8 mouse cellular contexts compared by ENCODE assay signal in the genomic region with DNA sequence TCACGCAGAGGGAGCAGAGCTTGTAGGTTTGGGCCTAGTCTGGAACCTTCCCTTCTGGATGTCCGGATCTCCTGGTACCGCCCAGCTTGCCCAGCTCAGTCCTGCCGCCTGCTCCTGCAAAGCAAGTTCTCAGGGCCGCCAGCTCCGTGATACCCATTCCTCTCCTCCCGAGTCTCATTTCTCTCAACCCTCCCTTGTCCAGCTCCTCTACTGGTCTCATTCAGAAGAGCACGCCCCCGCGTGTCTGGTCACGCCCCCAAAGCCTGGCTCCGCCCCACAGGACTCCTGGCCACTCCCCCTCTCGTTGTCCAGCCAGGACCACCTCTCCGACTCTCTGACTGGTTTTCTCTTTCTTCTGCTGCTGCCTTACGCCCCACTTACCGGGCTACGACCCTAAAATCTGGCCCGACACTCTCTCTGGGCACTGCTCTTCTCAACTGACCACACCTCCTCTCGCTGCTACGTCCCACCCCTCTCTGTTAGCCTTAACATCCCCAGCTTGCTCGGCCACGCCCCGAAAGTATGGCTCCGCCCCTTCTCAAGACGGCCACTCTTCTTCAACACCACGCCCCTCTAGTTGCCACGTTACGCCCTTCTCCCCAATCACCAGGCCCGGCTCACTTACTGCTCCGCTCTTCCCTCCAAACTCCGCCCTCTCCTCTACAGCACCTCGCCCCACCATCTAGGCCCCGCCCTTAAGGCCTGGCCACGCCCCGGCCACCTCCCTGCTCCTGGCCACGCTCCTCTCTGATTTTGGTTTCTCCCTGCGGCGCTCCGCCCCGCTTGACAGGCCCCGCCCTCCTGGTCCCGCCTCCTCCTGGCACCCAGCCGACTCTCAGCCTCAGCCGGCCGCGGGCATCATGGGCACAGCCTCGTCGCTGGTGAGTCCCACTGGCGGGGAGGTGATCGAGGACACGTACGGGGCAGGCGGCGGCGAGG. TPM values are rescaled to one million over a fixed set of nuclear protein-coding genes. Genes with fewer than 3 reads are reported as not detected.
DNase-seq lines count a peak whose midpoint lies in the region; ATAC-seq and TF ChIP-seq lines count a peak whose summit lies in the region.

A gene (plus strand): TSS at position 624 of the 939 bp plus-strand sequence.

- intact Hi-C loops in heart, postnatal 36 days (cut with DNase I): loop anchor here (1.0 to 5.0 kb wide), 3 partner anchors 61 to 800 kb away; a partner anchor contains a TSS

- no peak for TF ChIP-seq CTCF in G1E (IDR thresholded peaks at IDR 0.05; ENCODE audit: low read depth, low read length)
- TF ChIP-seq CTCF in layer of hippocampus, adult 2 months (conservative IDR thresholded peaks at IDR 0.05): peak; percentile 33
- TF ChIP-seq CTCF in lung, embryonic 14.5 days (IDR thresholded peaks at IDR 0.05; ENCODE audit: low read depth): peak; percentile 33
- TF ChIP-seq CTCF in olfactory bulb, adult 2 months (IDR thresholded peaks at IDR 0.05; ENCODE audit: insufficient read depth, low read depth, low read length): no peak
- TF ChIP-seq CTCF in thymus, adult 2 months (IDR thresholded peaks at IDR 0.05; ENCODE audit: borderline replicate concordance, control insufficient read depth, extremely low read depth, insufficient read depth, low read length, poor library complexity): peak; percentile 45; the same call in 1 of the 2 replicates

- H3K4me1 ChIP-seq in G1E (ENCODE audit: insufficient read depth, low read depth, low read length): peaks cover 7% of the 10 kb centered on the region; the same call in 1 of the 2 replicates
- 0 out of 2 replicates have a peak, but pooled peaks cover 3% of the 10 kb centered on the region for H3K4me1 ChIP-seq in forebrain, embryonic 16.5 days (replicated peaks; ENCODE audit: control insufficient read depth, insufficient read depth, low read length)
- H3K4me1 ChIP-seq in lung, embryonic 14.5 days (ENCODE audit: insufficient read depth): no peaks in the 10 kb centered on the region; the same call in 1 of the 2 replicates
- H3K4me1 ChIP-seq in olfactory bulb, adult 2 months (ENCODE audit: control insufficient read depth, insufficient read depth, low read length): 0 out of 2 replicates have a peak, but pooled peaks cover 6% of the 10 kb centered on the region
- peaks cover 8% of the 10 kb centered on the region for H3K4me1 ChIP-seq in thymus, adult 2 months (replicated peaks; ENCODE audit: control insufficient read depth, insufficient read depth, low read length)

- H3K4me3 ChIP-seq in G1E (ENCODE audit: low read depth, low read length): peak within 1 kb of the TSS; percentile 48; the same call in 1 of the 2 replicates
- peak within 1 kb of the TSS; percentile 77 for H3K4me3 ChIP-seq in forebrain, embryonic 16.5 days (replicated peaks; ENCODE audit: low read length)
- peak within 1 kb of the TSS; percentile 61 for H3K4me3 ChIP-seq in layer of hippocampus, adult 2 months
- peak within 1 kb of the TSS; percentile 70 for H3K4me3 ChIP-seq in lung, embryonic 14.5 days (ENCODE audit: low read depth, low read length)
- peak within 1 kb of the TSS; percentile 71 for H3K4me3 ChIP-seq in olfactory bulb, adult 2 months (ENCODE audit: insufficient read depth, low read depth, low read length)
- peak within 1 kb of the TSS; percentile 70 for H3K4me3 ChIP-seq in thymus, adult 2 months (ENCODE audit: control insufficient read depth, insufficient read depth, low read length)

- peak; percentile 1 for DNase-seq in G1E (ENCODE audit: low spot score)
- peak; percentile 100 for DNase-seq in cerebellum, adult 18-20 months
- peak; percentile 99 for DNase-seq in heart, postnatal 36 days
- peak; percentile 98 to 100 for DNase-seq in layer of hippocampus, adult 2 months (ENCODE audit: low spot score in 2 of 2)
- peak; percentile 100 for DNase-seq in lung, embryonic 14.5 days
- peak; percentile 96 for DNase-seq in thymus, adult 2 months

- peak within 1 kb of the TSS; percentile 82 for H3K27ac ChIP-seq in forebrain, embryonic 16.5 days (ENCODE audit: low read length)
- H3K27ac ChIP-seq in layer of hippocampus, adult 2 months: peak within 1 kb of the TSS; percentile 92
- H3K27ac ChIP-seq in lung, embryonic 14.5 days (ENCODE audit: low read depth): peak within 1 kb of the TSS; percentile 88
- peak within 1 kb of the TSS; percentile 35; the same call in 1 of the 2 replicates for H3K27ac ChIP-seq in olfactory bulb, adult 2 months (ENCODE audit: insufficient read depth, low read depth, low read length)
- no peak within 1 kb of the TSS for H3K27ac ChIP-seq in thymus, adult 2 months (ENCODE audit: control insufficient read depth, insufficient read depth, low read length)

- peak within 1 kb of the TSS; percentile 69 for H3K4me2 ChIP-seq in forebrain, embryonic 16.5 days (ENCODE audit: low read length)
- peak within 1 kb of the TSS; percentile 66 for H3K4me2 ChIP-seq in lung, embryonic 14.5 days

- no peaks in the 10 kb centered on the region for H3K36me3 ChIP-seq in G1E (replicated peaks)
- H3K36me3 ChIP-seq in forebrain, embryonic 16.5 days (ENCODE audit: control insufficient read depth, insufficient read depth): no peaks in the 10 kb centered on the region
- H3K36me3 ChIP-seq in lung, embryonic 14.5 days (ENCODE audit: insufficient read depth): 0 out of 2 replicates have a peak, but pooled peaks cover 4% of the 10 kb centered on the region
- H3K36me3 ChIP-seq in thymus, adult 2 months (ENCODE audit: control insufficient read depth, insufficient read depth, low read length): no peaks in the 10 kb centered on the region

- peak; percentile 30; the same call in 1 of the 2 replicates for TF ChIP-seq POLR2A in olfactory bulb, adult 2 months (IDR thresholded peaks at IDR 0.05; ENCODE audit: insufficient read depth, low read depth, low read length)
- TF ChIP-seq POLR2A in thymus, adult 2 months (IDR thresholded peaks at IDR 0.05; ENCODE audit: control insufficient read depth, extremely low read depth, insufficient read depth, low read length, poor library complexity): peak; percentile 48; the same call in 1 of the 2 replicates

- H3K27me3 ChIP-seq in G1E (ENCODE audit: insufficient read depth, low read length): peaks cover 4% of the 10 kb centered on the region; the same call in 1 of the 2 replicates
- 0 out of 2 replicates have a peak, but pooled peaks cover 3% of the 10 kb centered on the region for H3K27me3 ChIP-seq in forebrain, embryonic 16.5 days (replicated peaks; ENCODE audit: control insufficient read depth, insufficient read depth, low read length)
- no peaks in the 10 kb centered on the region for H3K27me3 ChIP-seq in lung, embryonic 14.5 days (ENCODE audit: insufficient read depth, low read length)
- no peaks in the 10 kb centered on the region for H3K27me3 ChIP-seq in thymus, adult 2 months (ENCODE audit: control insufficient read depth, insufficient read depth, low read length)

- peaks cover 12% of the 10 kb centered on the region for H3K9me3 ChIP-seq in G1E (replicated peaks)
- H3K9me3 ChIP-seq in forebrain, embryonic 16.5 days (ENCODE audit: control insufficient read depth, low read length): no peaks in the 10 kb centered on the region
- H3K9me3 ChIP-seq in lung, embryonic 14.5 days (ENCODE audit: low read depth, low read length): no peaks in the 10 kb centered on the region

- H3K9ac ChIP-seq in forebrain, embryonic 16.5 days (replicated peaks; ENCODE audit: low read depth, low read length): peak within 1 kb of the TSS; percentile 74
- H3K9ac ChIP-seq in lung, embryonic 14.5 days: peak within 1 kb of the TSS; percentile 69

- ATAC-seq in G1E (ENCODE audit: extremely low read depth, insufficient number of reproducible peaks, low FRiP score, poor library complexity, severe bottlenecking): peak; percentile 84
- ATAC-seq in forebrain, embryonic 16.5 days: peak; percentile 97
- peak; percentile 97 for ATAC-seq in lung, embryonic 14.5 days (ENCODE audit: insufficient read depth)

- 1% methylated on average over 55 of the region's 55 CpGs for WGBS in forebrain, embryonic 16.5 days
- under 1% methylated on average over 55 of the region's 55 CpGs for WGBS in lung, embryonic 14.5 days
- WGBS in olfactory bulb, adult 2 months: 1% methylated on average over 55 of the region's 55 CpGs
- WGBS in thymus, adult 2 months: under 1% methylated on average over 55 of the region's 55 CpGs

RNA-seq across cellular contexts. Expression of the gene that starts here (rescaled TPM):
- total RNA-seq in G1E (2014; fragmentation: Nextera tagmentation) (not detected in 2 replicates), G1E (2017) (0.05 TPM in 1 of 2 replicates, not detected in the other)
- polyA plus RNA-seq in G1E (2012): not detected in 2 replicates
- 2.0 and 3.9 TPM in 2 replicates for polyA plus RNA-seq in forebrain, embryonic 16.5 days (2015; fragmentation: Nextera tagmentation; extraction: Ambion mirVana)
- 1 to 10 TPM; 1.6 to 2.7 TPM for total RNA-seq in heart, postnatal 36 days (2021)
- total RNA-seq in layer of hippocampus, adult 2 months (2021): 1 to 10 TPM; 7.1 to 7.5 TPM
- 5.1 TPM in 2 replicates for polyA plus RNA-seq in lung, embryonic 14.5 days (2014; fragmentation: Nextera tagmentation; extraction: Ambion mirVana)
- polyA plus RNA-seq in olfactory bulb, adult 2 months (2012; ENCODE audit: insufficient read depth, insufficient read length, low replicate concordance, missing spikeins): not detected in 2 replicates
- 3.8 and 4.9 TPM in 2 replicates for polyA plus RNA-seq in thymus, adult 2 months (2012; rRNA removed)

Comparison
In these comparisons a context has a peak if more than half of its experiments do, and no peak if none do; other contexts are left out.
1. Peak in DNase-seq, ATAC-seq and H3K4me3 ChIP-seq in G1E; RNA of the gene not detected or under 1 TPM.
2. DNase-seq: peak in every context shown above with its lines; median percentile 100 in cerebellum, adult 18-20 months; 100 in lung, embryonic 14.5 days; 99 in heart, postnatal 36 days; 99 in layer of hippocampus, adult 2 months; 96 in thymus, adult 2 months; 1 in G1E.
3. CTCF ChIP-seq: peak in layer of hippocampus, adult 2 months (single experiment), lung, embryonic 14.5 days (single experiment) and thymus, adult 2 months (single experiment); none in G1E (single experiment) and olfactory bulb, adult 2 months (single experiment).
4. Peak in every context shown above with its lines, with median percentiles within 50 percentile points of each other: ATAC-seq and H3K4me3 ChIP-seq.